Mouse (Mus musculus) brain, adult 2 months (tissue): ENCODE results near the gene Pbxip1.

Experiments
- DNase-seq: peaks from one replicate; pipeline ENCODE4 v3.0.0; 2011; ENCODE audit warnings: low read depth, low spot score

The Pbxip1 gene

DNA sequence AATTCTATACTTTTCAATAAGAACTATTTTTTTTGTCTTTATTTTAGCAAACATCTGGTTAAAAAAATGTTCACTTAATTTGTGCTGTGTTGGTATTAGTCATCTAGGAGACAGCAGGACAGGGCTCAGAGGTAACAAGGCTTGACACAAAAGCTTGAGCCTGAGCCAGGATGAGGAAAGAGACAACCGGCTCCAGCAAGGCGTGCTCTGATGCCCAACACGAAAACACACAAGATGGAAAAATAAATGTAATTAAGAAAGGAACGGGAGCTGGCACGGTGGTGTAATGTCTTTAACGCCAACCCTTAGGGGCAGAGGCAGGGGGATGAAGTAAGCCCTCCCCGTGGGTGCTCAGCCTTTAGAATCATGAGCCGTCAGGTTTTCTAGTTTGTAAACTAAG is 49.6 kb downstream of the Pbxip1 start:
- no peak for DNase-seq

DNA sequence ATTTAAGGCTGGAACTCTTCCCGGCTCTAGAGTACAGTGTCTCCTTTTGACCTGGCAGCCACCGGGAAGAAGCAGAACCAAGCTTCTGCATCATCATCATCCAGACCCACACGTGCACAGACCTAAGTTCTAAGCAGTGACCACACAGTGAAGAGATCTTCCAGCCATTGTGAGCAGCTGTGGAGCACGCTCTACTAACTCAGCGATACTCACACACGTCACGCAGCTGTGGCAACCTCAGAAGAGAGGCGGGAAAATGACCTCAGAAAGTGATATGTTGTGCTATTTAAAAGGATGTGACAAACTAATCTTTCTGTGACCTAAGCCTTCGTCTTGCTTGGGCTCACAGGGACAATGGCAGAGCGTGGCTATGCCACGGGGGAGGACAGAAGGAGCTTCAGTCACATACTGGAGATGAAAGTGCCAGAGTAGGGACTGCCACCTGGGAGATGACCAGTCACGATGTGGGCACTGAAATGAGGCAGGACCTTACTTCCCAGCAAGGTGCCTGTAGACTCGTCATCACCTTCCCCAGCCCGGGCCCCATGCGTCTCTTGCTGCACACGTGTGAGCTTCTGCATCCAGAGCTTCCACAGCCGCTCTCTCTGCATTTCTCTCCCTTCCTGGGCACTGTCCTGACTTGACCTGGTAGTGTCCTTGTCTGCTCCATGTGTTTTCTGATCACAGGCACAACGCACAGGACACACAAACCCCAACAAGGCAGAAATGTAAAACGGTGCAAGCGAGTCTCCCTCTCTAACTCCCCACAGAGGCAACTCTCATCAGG is 50.6 kb downstream of the Pbxip1 start:
- DNase-seq: no peak

GRCm38 (mm10) chr3:89490790-89491189 is 54.3 kb downstream of the Pbxip1 start:
- no peak for DNase-seq

DNA sequence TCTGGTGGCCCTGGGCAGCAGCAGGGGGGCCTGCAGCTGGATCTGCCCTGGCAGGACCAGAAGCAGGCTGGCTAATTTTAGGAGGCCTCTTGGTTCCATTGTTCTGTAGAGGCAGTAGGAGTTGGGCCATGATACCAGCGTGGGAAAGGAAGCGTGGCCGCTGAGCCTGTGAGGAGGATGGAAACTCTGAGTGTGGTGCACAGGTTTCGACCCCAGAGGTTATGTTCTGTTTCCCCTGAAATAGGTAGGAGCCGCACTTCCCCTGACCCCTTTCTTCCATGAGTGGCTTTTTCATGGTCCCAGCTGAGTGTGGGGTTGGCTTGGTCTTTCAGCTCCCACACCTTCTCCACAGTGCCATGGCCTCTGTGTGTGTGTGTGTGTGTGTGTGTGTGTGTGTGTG is 55.1 kb downstream of the Pbxip1 start:
- DNase-seq: no peak

DNA sequence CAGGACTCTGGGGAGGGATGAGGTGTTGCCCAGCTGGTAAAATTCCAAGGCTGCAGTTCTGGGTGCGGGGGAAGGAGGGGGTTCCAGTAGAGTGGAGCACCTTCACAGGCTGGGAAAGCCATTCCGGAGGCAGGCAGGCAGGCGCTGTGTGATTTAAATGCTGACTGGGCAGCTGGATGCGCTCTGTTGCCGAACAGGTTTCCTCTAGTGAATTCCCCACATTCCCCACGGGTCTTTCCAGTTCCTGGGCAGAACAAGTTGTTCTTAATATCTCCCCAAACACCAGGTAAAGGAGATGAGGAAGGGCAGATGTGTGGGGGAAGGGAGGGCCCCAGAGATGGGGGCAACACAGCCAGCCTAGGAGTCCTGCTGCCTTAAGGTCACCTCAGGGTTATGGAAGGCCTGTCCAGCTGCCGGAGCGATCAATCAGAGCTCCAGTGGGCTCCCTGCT is 56.2 kb downstream of the Pbxip1 start:
- no peak for DNase-seq

GRCm38 (mm10) chr3:89494630-89495029 is 58.1 kb downstream of the Pbxip1 start:
- DNase-seq: no peak

DNA sequence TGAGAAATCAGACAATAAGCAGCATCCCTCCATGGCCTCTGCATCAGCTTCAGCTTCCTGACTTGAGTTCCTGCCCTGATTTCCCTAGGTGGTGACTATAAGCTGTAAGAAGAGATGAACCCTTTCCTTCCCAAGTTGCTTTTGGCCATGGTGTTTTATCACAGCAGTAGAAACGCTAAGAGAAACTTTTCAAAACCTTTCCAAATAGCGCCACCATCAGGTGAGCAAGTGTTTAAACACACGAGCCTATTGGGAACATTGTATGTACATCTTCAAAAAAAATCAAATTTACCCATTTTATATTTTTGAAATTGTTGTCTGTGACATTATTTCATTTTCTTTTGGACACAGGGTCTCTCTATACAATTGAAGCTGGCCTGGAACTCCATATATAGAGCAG is 59.9 kb downstream of the Pbxip1 start:
- DNase-seq: no peak

- no peak for DNase-seq
Observed at GRCm38 (mm10) chr3:89499696-89500095, 63.2 kb downstream of the Pbxip1 start.
